Mouse (Mus musculus) heart, adult 18-20 months (tissue): ENCODE measurements around the gene Olfr698. TPM values are rescaled to one million over a fixed set of nuclear protein-coding genes. Genes with fewer than 3 reads are reported as not detected.
"Not testable (repeated sequence)": the region's sequence is repeated elsewhere in the genome, so short reads cannot be mapped to it uniquely, and the experiment has no call there.

Experiments used
- DNase-seq, 2 experiments: peaks; one replicate each; pipeline ENCODE4 v3.0.0; 2021 to 2022; ENCODE audit warnings: mixed read lengths in 1 of 2
- long read RNA-seq, 2 experiments: library from polyadenylated mRNA; stranded (forward); transcript quantifications; one replicate each; pipeline ENCODE4 v2.0.0; 2021
- total RNA-seq, 2 experiments: library from RNA; stranded (reverse); gene quantifications; 2 replicates each; pipeline ENCODE4 v1.2.3; 2021

Gene Olfr698
- total RNA-seq: not detected
- long read RNA-seq, experiment 1: 0 reads
- long read RNA-seq, experiment 2: 0 reads

GRCm38 (mm10) chr7:106755297-106755696 lies at the start of gene Olfr698:
Olfr698 (minus strand) TSS chr7:106755397.
- no peak for DNase-seq

DNA sequence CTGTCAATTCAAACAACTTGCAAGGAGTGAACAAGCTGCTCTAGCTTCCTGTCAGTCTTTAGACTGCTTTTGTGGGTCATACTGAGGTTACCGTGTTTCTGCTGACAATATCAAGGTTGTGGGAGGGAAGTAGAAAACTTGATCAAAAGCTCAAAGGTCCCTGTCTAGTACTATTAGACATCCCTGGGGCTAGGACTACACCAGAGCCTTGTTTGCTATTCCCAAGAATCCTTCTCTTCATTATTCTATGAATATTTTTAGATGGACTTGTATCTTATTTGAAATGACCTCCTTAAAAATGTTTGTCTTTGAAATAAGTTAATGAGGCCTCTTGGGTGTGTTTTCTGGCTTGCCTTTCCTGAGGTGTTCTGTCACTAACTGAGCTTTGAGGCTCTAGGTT lies 37.9 kb upstream of the Olfr698 start, which contains the start of gene Olfr699:
TSS of gene Olfr699 (minus strand) at position 101 of the 400 bp plus-strand sequence.
- no peak for DNase-seq

GRCm38 (mm10) chr7:106788330-106788729 lies 33.1 kb upstream of the Olfr698 start:
- peak in 1 of 2 experiments; percentile 3 for DNase-seq

- DNase-seq: not testable (repeated sequence)
These were observed 5.8 kb upstream of the Olfr698 start for GRCm38 (mm10) chr7:106761008-106761407.

DNA sequence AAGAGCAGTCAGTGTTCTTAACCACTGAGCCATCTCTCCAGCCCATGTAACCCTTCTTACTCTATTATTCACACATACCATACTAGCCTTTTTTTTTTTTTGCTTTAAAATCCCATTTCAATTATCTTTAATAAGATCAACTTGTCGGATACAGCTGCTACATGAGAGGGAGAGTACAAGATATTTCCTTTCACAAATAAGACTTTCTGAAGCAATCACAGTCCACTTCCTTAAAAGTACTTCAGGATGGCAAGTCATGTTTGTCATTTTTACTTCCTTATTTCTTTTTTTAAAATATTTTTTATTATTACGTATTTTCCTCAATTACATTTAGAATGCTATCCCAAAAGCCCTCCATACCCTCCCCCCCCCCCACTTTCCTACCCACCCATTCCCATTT lies 3.6 kb upstream of the Olfr698 start:
- no peak for DNase-seq

- DNase-seq: no peak
These were observed 9.4 kb downstream of the Olfr698 start for GRCm38 (mm10) chr7:106745811-106746210.

DNA sequence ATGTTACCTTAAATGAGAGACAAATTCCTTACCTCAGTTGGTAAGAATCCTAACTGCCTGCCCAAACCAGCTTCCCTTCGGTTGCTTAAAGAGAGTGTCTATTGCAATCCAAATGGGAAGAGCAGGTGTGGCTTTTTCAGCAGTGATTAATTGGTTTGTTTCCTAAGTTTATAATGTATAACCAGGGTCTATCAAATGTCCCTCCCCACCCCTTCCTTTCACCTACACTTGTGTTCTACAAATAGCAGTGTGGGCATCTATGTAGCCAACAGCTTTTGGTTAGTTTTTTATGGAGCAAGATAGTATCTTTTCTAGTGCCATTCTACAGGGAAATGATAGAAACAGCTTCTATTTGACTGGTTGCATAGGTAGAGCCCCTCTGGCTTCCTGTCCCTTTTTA lies 12.9 kb downstream of the Olfr698 start, which contains the start of gene Olfr697:
TSS of gene Olfr697 (minus strand) at position 101 of the 400 bp plus-strand sequence.
- no peak for DNase-seq

- no peak for DNase-seq
These were observed 18.2 kb downstream of the Olfr698 start for GRCm38 (mm10) chr7:106737028-106737427.

- DNase-seq: no peak
These were observed 21.5 kb downstream of the Olfr698 start for GRCm38 (mm10) chr7:106733717-106734116.

DNA sequence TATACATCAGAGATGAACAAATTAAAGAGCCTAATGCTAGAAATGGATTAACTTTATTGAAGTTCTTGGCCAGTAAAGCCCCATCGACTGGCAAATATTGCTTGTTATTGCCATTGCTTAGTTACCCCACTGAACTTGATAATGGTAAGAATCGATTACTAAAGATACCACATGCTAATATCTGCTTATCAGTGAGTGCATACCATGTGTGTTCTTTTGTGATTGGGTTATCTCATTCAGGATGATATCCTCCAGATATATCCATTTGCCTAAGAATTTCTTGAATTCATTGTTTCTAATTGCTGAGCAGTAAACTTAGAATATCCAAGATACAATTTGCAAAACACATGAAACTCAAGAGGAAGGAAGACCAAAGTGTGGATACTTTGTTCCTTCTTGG lies 29.5 kb downstream of the Olfr698 start:
- not testable (repeated sequence) for DNase-seq

- DNase-seq: no peak
These were observed 38.9 kb downstream of the Olfr698 start, which contains the start of gene Olfr695 for GRCm38 (mm10) chr7:106716296-106716695. Olfr695 (minus strand) TSS chr7:106716396.

- peak in 1 of 2 experiments; percentile 10 for DNase-seq
These were observed 43.7 kb downstream of the Olfr698 start for GRCm38 (mm10) chr7:106711463-106711862.

GRCm38 (mm10) chr7:106707705-106708104 lies 47.5 kb downstream of the Olfr698 start:
- not testable (repeated sequence) for DNase-seq

Other genes with a start within 250 kb of the Olfr698 start
- not detected for gene Olfr693, start 74.8 kb downstream of the Olfr698 start, total RNA-seq
- gene Olfr694, start 63.6 kb downstream of the Olfr698 start, total RNA-seq: not detected
- gene Olfr695, start 39.0 kb downstream of the Olfr698 start, total RNA-seq: not detected
- gene Olfr697, start 13.0 kb downstream of the Olfr698 start, total RNA-seq: not detected
- not detected for gene Olfr699, start 37.8 kb upstream of the Olfr698 start, total RNA-seq
- not detected for gene Olfr700, start 53.4 kb upstream of the Olfr698 start, total RNA-seq
- gene Olfr701, start 58.7 kb upstream of the Olfr698 start, total RNA-seq: not detected
- gene Olfr702, start 78.5 kb upstream of the Olfr698 start, total RNA-seq: not detected
- not detected for gene Olfr703, start 88.0 kb upstream of the Olfr698 start, total RNA-seq
- gene Olfr704, start 107.8 kb upstream of the Olfr698 start, total RNA-seq: not detected
- not detected for gene Olfr705, start 121.5 kb upstream of the Olfr698 start, total RNA-seq
- not detected for gene Olfr706, start 132.8 kb upstream of the Olfr698 start, total RNA-seq
- gene Olfr707, start 145.8 kb upstream of the Olfr698 start, total RNA-seq: not detected
- not detected for gene Olfr1532-ps1, start 152.6 kb upstream of the Olfr698 start, total RNA-seq
- not detected for gene Olfr709-ps1, start 176.8 kb upstream of the Olfr698 start, total RNA-seq
- not detected for gene Olfr710, start 192.9 kb upstream of the Olfr698 start, total RNA-seq
- gene Olfr6, start 208.5 kb upstream of the Olfr698 start, total RNA-seq: not detected
- not detected for gene Olfr711, start 220.1 kb upstream of the Olfr698 start, total RNA-seq